Mouse (Mus musculus) Patski (cell line): ENCODE measurements at regions not wholly inside any gene's neighbourhood (a gene's known extent, or its start where the extent isn't known, plus 50 kb on each side); places are given as distances from the start of the nearest gene placed in this dataset.

Experiments used
- ATAC-seq: fragments of 100-300 bp; one replicate; pipeline ENCODE4 v1.8.0; 2021
- CTCF ChIA-PET: fragments of 350-600 bp; sonication (Branson Sonifier 250); formaldehyde crosslinking; loops from one replicate; lab custom pipeline; 2022; ENCODE audit warnings: inconsistent platforms; lab: Charles Lee
- POLR2A ChIA-PET: fragments of 350-600 bp; sonication (Branson Sonifier 250); formaldehyde crosslinking; loops from one replicate; lab custom pipeline; 2022; ENCODE audit warnings: antibody characterized with exemption, inconsistent platforms; lab: Charles Lee
- DNase-seq: peaks from one replicate; pipeline ENCODE4 v3.0.0-alpha.2; 2011; ENCODE audit warnings: low read depth, low spot score
- H3K27me3 ChIP-seq: fragments of 371-371 bp; one replicate; pipeline ENCODE4 v1.5.1; 2021
- CTCF ChIP-seq: fragments of 100-300 bp; IDR thresholded peaks from one replicate; pipeline ENCODE4 v1.5.1; 2021
- in situ Hi-C: fragments of 300-500 bp; cut with MboI; formaldehyde crosslinking; loops from 3 replicates; pipeline ENCODE4 v1.11.1; 2018; ENCODE audit warnings: low pct_unique_long_range_greater_than_20kb, mixed read lengths

DNA sequence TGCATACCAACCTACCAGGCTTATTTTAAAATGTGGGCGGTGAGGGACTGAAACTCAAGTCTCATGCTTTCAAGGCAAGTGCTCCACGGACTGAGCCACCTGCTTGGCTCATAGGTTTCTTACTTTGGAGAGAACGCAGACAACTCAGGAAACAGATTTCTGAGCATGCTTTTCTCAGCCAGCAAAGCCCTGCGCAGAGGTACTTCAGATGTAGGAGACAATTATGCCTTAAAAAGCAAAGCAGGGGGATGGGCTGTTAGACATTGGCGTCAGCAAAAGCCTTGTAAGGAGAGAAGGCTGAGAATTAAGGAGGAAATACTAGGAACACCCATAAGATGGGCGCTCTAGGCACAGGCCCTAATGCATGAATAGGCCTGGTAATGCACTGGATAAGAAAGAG is 329.4 kb upstream of the Kazn start:
- CTCF ChIA-PET: no interaction called here
- in situ Hi-C loops: no loop called here
- no peak for TF ChIP-seq CTCF

DNA sequence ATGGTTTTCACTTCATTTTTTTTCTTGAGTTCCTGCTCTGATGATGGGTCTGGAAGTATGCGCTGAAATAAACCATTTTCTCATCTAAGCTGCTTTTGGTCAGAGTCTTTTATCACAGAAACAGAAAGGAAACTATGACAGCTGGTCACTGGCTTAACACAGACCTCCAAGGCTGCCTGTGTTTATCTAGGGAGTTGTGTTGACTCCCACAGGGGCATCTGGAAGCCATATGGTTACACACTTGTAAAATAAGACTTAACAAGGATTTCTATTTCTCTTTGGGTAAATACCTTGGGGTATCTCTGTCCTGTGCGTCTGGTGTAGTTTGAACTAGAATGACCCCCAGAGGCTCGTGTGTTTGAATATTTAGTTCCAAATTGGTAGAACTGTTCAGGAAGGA is 315.5 kb upstream of the Kazn start:
- TF ChIP-seq CTCF: no peak
- ATAC-seq: no peak
- no peaks in the 10 kb centered on the region for H3K27me3 ChIP-seq
- no peak for DNase-seq
- ChIA-PET POLR2A (no interaction called here), CTCF (no interaction called here)
- in situ Hi-C loops: no loop called here

More for the DNA sequence above, 329.4 kb upstream of the Kazn start:
- ATAC-seq: no peak
- no peak for DNase-seq
- H3K27me3 ChIP-seq: peaks cover 5% of the 10 kb centered on the region
- POLR2A ChIA-PET: no interaction called here

DNA sequence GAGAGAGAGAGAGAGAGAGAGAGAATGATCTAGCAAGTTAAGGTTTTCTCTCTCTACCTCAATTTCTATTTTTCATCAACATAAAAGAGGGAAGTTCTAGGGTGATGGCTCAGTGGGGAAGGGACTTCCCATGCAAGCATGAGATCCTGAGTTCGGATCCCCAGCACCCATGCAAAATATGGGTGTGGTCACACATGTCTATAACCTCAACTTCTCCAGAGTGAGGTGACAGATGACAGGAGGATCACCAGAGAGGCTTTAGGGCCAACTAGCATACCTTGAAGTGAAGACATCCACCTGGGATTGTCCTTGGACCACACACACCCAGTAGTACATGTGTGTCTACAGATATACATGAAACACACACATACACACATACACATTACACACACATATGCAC is 306.7 kb upstream of the Kazn start:
- TF ChIP-seq CTCF: no peak
- no peaks in the 10 kb centered on the region for H3K27me3 ChIP-seq
- CTCF ChIA-PET: no interaction called here
- in situ Hi-C loops: no loop called here
- DNase-seq: no peak
- POLR2A ChIA-PET: no interaction called here
- ATAC-seq: no peak

DNA sequence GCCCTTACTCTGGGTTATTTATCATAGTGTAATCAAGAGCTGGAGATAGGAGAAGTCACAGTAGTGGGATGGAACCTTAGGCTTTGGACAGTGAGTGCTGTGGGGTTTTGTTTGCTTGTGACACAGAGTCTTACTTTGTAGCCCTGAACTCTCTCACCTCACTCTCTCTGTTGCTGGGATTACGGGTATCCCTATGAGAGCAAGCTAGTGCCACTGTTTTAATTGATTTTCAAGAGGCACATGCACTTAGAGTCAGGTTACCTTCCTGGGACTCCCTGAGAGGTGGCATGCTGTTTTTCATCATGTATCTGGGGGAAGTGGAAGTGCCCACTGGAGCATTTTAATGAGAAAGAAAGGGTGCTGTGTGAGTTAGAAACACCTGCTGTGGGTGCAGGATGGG is 306.0 kb upstream of the Kazn start:
- ChIA-PET POLR2A (no interaction called here), CTCF (no interaction called here)
- in situ Hi-C loops: no loop called here
- DNase-seq (no peak), ATAC-seq (no peak)
- H3K27me3 ChIP-seq: no peaks in the 10 kb centered on the region
- no peak for TF ChIP-seq CTCF

DNA sequence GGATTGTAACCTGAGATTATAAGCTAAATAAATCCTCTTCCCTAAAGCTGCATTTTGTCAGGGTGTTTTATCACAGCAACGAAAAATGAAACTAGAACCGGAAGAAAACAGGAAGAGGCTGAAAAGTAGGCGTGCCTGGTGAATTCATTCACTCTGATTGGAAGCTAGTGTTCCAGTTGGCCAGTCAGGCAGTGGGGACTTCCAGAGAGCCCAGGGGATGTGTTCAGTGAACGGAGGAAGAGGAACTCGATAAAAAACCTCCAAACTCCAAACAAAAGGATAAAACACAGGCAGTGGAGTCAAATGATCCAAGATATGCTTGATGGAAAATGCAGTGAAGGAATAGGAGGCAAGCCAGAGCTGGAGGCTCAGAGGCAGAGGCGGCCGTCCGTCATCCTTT is 305.5 kb upstream of the Kazn start:
- in situ Hi-C loops: no loop called here
- no peak for TF ChIP-seq CTCF
- no peak for DNase-seq
- no peak for ATAC-seq
- no peaks in the 10 kb centered on the region for H3K27me3 ChIP-seq
- POLR2A ChIA-PET: no interaction called here
- CTCF ChIA-PET: no interaction called here

DNA sequence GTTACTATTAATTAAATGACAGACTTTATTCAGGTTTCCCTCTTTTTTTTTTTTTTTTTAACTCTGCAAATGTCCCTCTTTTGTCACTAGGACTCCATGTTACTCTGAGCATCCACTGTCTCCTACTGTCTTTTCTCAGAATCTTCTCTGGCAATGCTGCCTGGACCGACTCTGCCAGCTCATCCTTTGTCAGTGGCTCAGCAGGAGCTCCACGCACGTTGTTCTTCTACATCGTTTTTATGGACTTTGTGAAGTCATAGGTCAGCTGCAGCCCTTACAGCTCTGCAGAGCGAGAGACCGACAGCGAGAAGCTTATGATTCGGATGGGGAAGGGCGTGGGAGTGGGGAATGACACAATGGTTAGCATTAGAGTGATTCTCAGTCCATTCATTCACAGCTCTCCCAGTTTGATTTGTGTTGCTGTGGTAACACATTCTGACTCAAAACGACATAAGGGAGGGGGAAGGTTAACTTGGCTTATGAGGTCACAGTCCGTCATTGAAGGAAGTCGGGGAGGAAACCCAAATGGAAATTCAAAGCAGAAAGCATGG is 300.1 kb upstream of the Kazn start:
- in situ Hi-C loops: no loop called here
- H3K27me3 ChIP-seq: no peaks in the 10 kb centered on the region
- ChIA-PET CTCF (no interaction called here), POLR2A (no interaction called here)
- no peak for ATAC-seq
- DNase-seq: no peak
- TF ChIP-seq CTCF: no peak

DNA sequence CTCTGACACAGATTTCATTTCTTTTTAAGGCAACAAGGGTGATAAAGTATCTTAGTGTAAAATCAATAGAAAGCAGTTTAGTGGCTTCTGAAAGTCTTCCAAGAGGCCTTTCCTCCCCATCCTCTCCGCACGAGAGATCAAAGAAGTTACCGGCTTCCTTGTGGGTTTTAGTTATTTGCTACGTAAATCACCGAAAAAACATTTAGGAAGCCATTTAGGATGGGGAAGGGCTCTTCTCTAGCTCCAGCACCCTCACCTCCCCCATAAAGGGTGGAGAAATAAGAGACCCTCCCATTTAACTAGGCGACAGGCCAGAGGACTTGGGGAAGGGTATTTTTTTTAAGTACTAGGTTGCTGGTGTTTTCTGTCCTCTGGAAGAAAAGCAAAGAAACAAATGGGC is 287.9 kb upstream of the Kazn start:
- POLR2A ChIA-PET: no interaction called here
- ATAC-seq (no peak), DNase-seq (no peak)
- CTCF ChIA-PET: no interaction called here
- H3K27me3 ChIP-seq: no peaks in the 10 kb centered on the region
- no peak for TF ChIP-seq CTCF
- in situ Hi-C loops: no loop called here

DNA sequence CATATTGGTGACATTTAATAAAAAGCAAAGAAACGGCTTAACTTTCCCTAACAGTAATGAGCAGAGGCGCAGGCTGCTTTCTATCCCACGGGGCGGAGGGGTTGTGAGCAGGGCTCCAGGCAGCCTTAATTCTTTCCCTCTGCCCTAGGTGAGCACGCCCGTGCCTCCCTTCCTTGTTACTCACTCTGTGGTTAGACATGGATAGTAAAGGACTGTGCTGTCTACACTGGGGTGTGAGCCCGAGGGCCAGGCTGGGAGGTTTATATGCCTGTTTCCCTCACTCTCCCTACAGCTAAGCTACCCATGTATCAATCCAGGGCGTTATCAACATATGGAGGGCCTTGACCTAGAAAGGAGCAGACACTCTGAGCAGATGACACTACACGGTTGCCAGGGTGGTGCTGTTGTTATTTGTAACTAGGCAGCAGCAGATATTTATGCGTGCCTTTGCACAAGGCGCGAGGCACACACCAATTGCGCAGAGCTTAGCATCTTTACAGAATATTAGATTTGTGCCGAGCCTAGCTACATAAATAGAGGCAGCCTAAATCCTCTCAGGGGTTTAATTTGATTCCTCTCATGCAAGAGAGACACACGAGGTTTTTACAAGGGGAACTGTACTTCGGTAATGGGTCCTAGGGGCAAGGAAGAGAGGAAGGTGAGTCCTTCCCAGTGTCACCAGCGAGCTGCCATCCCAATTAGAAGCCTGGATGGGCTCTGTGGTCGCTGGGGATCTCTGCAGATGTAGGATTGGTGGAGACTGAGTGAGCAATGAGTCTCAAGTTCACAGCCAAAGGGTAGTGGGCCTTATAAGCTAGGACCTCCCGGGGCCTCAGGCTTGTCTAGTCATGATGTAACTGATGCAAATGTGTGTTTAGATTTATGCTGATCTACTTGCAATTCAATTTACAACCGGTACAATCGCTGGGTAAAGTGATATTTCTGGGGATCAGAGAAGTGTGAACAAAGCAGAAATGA is 278.6 kb upstream of the Kazn start:
- ATAC-seq (no peak), DNase-seq (no peak)
- in situ Hi-C loops: no loop called here
- no peaks in the 10 kb centered on the region for H3K27me3 ChIP-seq
- POLR2A ChIA-PET: no interaction called here
- TF ChIP-seq CTCF: no peak
- CTCF ChIA-PET: no interaction called here

DNA sequence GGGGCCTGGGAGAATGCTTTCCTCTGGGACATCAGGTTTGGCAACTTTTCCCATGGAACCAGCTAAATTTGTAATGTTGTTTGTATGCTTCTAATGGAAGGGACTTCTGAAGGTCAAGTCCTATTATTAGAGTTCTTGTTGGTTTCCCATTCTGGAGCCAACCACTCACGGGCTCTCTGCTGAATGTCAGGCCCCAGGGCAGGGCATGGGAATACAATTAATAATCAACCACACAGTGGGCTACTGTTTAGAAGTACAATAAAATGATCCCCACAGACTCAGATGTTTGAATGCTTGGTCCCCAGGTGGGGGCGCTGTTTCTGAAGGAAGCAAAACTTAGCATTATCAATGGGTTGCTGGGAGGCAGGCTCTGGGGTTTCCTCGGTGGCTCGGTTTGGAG is 275.6 kb upstream of the Kazn start:
- in situ Hi-C loops: no loop called here
- ChIA-PET POLR2A (no interaction called here), CTCF (no interaction called here)
- no peaks in the 10 kb centered on the region for H3K27me3 ChIP-seq
- TF ChIP-seq CTCF: no peak
- no peak for DNase-seq
- ATAC-seq: no peak

DNA sequence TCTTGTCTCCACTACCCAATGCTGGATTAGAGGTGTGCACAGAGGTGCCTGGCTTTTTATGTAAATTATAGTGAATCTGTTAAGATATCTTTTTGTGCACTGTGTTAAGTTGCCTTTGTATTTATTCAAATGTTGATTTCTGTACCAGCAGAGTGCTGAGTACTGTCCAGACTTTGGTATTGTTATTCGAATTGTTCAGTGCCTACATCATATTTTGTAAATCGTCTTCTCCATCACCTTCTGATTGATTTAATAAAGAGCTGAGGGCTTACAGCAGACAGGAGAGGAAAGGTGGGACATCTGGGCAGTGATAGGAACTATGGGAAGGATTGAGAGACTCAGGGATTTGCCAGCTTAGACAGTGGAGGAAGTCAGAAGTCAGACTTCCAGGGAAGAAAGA is 270.2 kb upstream of the Kazn start:
- H3K27me3 ChIP-seq: no peaks in the 10 kb centered on the region
- no peak for DNase-seq
- TF ChIP-seq CTCF: no peak
- ChIA-PET CTCF (no interaction called here), POLR2A (interaction anchor here (1.1 kb wide), 1 partner anchor 591 kb away, joined by 3 read pairs; no protein-coding TSS in a partner anchor)
- no peak for ATAC-seq
- in situ Hi-C loops: no loop called here

DNA sequence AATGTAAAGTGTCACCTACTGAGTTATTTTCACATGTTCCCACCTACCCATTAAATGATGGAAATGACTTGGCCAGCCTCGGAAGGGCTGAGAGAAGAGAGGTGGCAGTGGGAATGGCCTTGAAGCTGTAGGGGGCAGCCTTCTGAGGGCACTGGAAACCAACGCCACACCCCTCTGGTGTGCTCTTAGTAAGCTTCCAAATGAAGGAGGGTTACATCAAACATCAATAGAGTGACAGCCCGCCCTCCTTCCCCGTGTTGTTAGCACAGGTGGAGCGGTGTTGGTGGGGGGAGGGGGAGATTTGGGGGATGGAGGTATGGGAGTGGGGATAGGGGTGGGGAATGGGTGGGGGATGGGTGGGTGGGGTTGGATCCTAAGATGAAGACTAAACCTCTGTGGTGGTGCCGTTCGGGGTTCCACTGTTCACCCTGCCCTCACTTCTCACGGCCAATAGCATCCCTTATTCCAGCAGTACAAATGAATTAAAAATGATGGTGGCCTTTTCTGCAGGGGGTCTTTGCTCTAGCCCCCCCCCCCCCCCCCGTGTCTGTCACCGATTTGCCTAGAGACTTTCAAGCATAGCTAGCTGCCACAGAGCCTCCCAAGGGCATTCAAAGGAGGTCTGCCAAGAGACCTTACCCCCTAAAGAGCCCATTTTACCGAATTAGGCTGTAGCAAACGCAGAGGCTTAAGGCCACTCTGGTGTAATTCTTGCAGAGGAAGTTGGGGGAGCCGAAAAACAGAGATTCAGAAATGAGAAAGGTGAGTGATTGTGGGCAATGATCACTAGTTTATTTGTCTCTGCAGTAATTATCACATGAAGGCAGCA is 267.4 kb upstream of the Kazn start:
- DNase-seq (no peak), ATAC-seq (no peak)
- CTCF ChIA-PET: no interaction called here
- in situ Hi-C loops: no loop called here
- no peaks in the 10 kb centered on the region for H3K27me3 ChIP-seq
- no peak for TF ChIP-seq CTCF
- POLR2A ChIA-PET: no interaction called here
